Mouse (Mus musculus): ENCODE data around the gene Mon1b.

Mon1b gene

GRCm38 (mm10) chr8:113673300-113673699, 37.9 kb downstream of the Mon1b start:
- DNase-seq (ENCODE audit: low spot score) = no peak

DNA sequence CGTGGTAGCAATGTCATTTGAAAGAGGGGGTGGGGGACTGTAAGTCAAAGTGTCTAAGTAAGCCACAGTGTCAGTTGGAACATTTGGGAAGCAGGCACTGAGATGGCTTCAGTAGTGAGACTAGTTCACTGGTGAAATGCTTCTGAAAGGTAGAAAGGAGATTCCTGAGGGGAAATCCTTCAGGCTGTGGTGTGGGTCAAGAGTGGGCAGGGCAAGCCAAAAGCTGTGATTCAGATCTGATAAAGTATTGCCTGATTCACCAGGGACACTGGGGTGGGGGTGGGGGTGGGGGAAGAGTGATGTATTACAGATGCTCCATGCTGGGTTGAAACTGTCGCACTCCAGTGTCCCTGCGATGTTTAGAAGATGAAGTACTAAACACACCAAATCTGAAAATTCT, 39.2 kb downstream of the Mon1b start:
- no peak for DNase-seq (ENCODE audit: low spot score)

DNA sequence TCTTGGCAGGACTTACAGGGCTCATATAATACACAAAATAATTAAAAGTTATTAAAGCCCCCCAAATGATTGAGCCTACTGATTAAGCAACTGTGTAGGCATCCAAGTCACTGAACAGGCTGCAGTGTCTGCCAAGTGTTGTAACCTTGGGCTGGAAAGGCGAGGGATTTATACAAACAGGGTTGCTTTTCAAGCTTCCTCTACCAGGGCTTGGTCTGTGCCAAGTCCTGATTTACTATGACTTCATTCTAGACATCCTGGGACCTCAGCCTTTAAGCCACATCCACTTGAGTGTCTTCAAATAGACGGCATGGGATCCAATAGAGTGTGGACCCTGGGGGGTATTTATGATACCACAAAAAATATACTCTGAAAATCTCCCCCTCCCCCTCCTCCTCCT, 39.9 kb downstream of the Mon1b start:
- DNase-seq (ENCODE audit: low spot score) = no peak

- DNase-seq (ENCODE audit: low spot score) = no peak
Measured at GRCm38 (mm10) chr8:113676811-113677210, 41.4 kb downstream of the Mon1b start.

- DNase-seq (ENCODE audit: low spot score) = no peak
Measured at GRCm38 (mm10) chr8:113679361-113679760, 44.0 kb downstream of the Mon1b start.

- no peak for DNase-seq (ENCODE audit: low spot score)
Measured at GRCm38 (mm10) chr8:113687889-113688542, 52.6 kb downstream of the Mon1b start.

DNA sequence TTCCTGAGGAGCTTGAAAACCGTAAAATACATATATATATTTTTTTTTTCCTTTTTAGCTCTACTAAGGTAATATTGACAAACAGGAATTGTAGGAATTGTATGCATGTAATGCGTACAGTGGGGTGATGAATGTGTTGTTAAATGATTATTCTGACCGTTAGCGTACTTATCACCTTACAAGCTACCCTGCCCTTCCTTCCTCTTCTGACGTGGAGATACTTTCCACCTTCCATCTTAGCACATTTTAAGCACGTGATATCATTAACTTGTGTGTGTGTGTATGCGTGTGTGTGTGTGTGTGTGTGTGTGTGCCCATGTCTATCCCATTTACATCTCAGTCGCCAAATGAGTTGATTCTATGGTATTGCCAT, 53.1 kb downstream of the Mon1b start:
- DNase-seq (ENCODE audit: low spot score) = no peak

- no peak for DNase-seq (ENCODE audit: low spot score)
Measured at GRCm38 (mm10) chr8:113691622-113692343, 56.4 kb downstream of the Mon1b start.

Measured in testis, postnatal 10 days (tissue).